Mouse (Mus musculus) spleen, postnatal 10 days (tissue): ENCODE data around the gene Gga1.

Experiments
- DNase-seq, 2 experiments: peaks; one replicate each; pipeline ENCODE4 v3.0.0; 2021 to 2022; ENCODE audit warnings: low spot score in 2 of 2

Gene Gga1

DNA sequence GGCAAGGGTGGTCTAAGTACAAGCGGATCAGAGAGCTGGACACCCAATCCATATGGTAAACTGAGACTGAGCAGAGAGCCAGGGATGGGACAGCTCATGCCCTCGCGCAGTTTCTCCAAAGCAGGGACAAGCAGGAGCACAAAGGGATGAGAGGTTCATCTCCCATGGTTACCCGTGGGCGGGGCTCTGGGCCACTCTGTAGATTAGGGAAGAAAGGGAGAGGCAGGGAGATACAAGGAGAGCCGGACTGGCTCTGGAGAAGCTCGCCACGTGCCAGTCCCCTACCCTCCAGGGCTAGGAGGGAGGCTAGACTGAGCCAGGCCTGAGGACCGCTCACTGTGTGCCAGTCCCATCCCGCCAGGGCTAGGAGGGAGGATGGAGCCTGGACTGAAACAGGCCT is 60.3 kb downstream of the Gga1 start:
- no peak for DNase-seq

DNA sequence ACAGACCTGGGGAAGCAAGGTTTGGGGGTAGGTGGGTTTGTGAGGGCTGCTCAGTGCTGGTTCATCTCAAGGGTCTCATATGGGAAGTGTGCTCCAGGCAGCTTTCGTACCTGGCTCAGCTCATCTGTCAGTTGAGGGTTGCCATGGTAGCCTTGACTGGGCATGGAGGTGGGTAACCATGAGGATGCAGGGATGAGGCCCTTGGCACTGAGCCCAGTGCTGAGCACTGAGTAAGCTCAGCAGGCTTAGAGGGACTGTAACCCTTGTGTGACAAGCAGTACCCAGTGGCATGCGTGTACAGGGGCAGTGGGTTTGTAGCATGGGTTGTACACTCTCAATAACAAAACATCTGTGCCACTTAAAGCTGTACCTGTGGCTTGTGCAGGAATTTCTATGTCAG is 61.0 kb downstream of the Gga1 start:
- no peak for DNase-seq

DNA sequence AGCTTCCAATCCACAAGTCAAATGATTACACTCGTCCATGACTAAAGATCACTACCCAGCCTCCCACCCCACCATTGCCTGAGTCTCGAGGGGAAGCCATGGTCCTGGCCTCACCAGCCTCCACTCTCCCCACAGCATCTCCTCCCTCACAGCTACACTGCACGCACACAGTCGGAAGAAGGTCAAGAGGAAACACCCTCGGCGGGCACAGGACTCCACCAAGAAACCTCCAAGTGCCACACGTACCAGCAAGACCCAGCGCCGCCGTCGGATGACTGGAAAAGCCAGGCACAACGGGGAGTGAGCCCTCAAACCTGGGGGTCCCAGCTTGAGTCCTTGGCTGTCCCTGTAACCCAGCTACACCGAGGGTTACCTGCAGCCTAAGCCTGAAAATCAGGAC is 63.3 kb downstream of the Gga1 start:
- DNase-seq, result no peak

DNA sequence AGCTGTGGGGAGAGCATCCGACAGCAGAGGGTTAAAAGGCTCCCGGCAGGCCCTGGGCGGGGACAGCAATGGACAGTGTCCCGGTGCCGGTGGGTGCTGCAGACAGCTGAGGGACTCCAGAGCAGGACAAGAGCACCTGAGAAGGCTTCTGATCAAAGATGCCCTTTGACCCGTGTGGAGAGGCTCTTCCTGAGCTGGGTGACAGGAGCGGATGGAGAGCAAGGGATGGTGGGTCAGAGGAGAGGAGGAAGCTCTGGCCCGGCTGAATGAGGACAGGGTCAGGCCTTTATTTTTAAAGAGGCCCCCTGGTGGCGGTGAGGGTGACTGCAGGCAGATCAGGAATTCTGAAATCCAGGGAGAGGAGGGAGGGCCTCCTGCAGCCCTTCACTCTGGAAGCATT is 65.7 kb downstream of the Gga1 start:
- DNase-seq, result peak; percentile 65 to 79
